In genomic region chr8:11571950-11572349, GRCm38 (mm10) we compare ENCODE assay signal across 29 mouse cellular contexts.
"Had no signal": no experiment of that assay in that cellular context is flagged by ENCODE, and none has a peak within 500 bp of the region (broad histone marks: within the 10 kb centered on the region; RNA-seq: fewer than 3 reads in every experiment).

No protein-coding gene starts in this region.

- H3K27ac ChIP-seq: left cerebral cortex, adult 2 months; limb, embryonic 12.5 days; limb, embryonic 13.5 days; limb, embryonic 15.5 days; liver, embryonic 12.5 days; liver, embryonic 13.5 days; liver, embryonic 14.5 days; liver, embryonic 15.5 days; lung, embryonic 15.5 days; macrophage; midbrain, embryonic 10.5 days; midbrain, embryonic 12.5 days; midbrain, embryonic 13.5 days; midbrain, embryonic 15.5 days; neural tube, embryonic 12.5 days had no signal

- DNase-seq: left cerebral cortex, postnatal 4 days; liver; liver, embryonic 13.5 days; liver, postnatal 0 days; lung, adult 18-20 months; lung, embryonic 14.5 days; lung, postnatal 10 days; lung, postnatal 14 days; lung, postnatal 36 days; lung, postnatal 4 days; midbrain, embryonic 14.5 days had no signal

- H3K9me3 ChIP-seq: limb, embryonic 12.5 days; limb, embryonic 13.5 days; limb, embryonic 15.5 days; liver, embryonic 12.5 days; liver, embryonic 13.5 days; liver, embryonic 15.5 days; lung, embryonic 15.5 days; megakaryocyte, embryonic 14.5 days; midbrain, embryonic 10.5 days; midbrain, embryonic 12.5 days; midbrain, embryonic 13.5 days; midbrain, embryonic 15.5 days; neural tube, embryonic 12.5 days had no signal

- H3K27me3 ChIP-seq: limb, embryonic 12.5 days; limb, embryonic 13.5 days; limb, embryonic 15.5 days; liver, embryonic 12.5 days; liver, embryonic 13.5 days; liver, embryonic 15.5 days; lung, embryonic 15.5 days; midbrain, embryonic 12.5 days; midbrain, embryonic 13.5 days; midbrain, embryonic 15.5 days; neural tube, embryonic 12.5 days had no signal

- ATAC-seq: liver, embryonic 12.5 days; liver, postnatal 0 days; lung, postnatal 0 days; midbrain, embryonic 13.5 days; midbrain, embryonic 15.5 days; midbrain, embryonic 16.5 days had no signal

- H3K4me1 ChIP-seq: midbrain, embryonic 12.5 days; midbrain, embryonic 13.5 days; midbrain, embryonic 15.5 days; neural tube, embryonic 12.5 days had no signal

- H3K4me3 ChIP-seq: left cerebral cortex, adult 2 months; limb, embryonic 12.5 days; limb, embryonic 13.5 days; limb, embryonic 15.5 days; liver, embryonic 12.5 days; liver, embryonic 13.5 days; liver, embryonic 15.5 days; lung, embryonic 15.5 days; megakaryocyte, embryonic 14.5 days; midbrain, embryonic 10.5 days; midbrain, embryonic 12.5 days; midbrain, embryonic 13.5 days; midbrain, embryonic 15.5 days; myocyte; neural tube, embryonic 12.5 days had no signal
